Mouse (Mus musculus): ENCODE data around the gene Slamf6.
"Not testable (repeated sequence)": the region's sequence is repeated elsewhere in the genome, so short reads cannot be mapped to it uniquely, and the experiment has no call there.

The Slamf6 gene

DNA sequence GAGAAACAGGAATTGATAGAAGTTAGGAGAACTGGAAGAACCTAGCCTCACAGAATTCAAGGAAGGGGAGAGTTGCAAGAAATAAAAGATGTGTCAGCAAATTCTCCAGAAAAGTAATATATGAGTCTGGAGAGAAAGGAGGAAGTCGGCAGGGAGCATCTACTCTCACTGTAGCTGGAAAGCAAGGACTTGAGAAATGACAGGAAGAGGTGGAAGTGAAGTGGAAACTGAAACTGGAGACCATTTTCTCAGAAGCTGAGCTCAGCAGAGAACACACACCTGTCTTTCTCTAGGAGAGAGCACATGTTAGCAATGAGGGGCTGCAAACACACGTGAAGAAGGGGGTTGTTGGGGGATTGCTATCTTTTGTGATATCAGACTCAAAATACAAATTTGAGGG lies 40.1 kb downstream of the Slamf6 start:
- no peak for DNase-seq (ENCODE audit: low spot score)

DNA sequence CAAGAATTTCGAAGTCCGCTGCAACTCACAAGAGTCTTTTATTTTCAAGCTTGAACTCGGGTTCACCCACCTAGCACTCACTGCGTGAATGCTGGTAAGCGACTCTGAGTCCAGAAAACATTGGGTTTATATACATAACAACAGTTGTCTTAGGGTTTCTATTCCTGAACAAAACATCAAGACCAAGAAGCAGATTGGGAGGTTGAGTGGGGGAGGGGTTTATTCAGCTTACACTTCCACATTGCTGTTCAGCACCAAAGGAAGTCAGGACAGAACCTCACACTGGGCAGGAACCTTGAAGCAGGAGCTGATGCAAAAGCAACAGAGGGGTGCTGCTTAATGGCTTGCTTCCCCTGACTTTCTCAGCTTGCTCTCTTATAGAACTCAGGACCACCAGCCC lies 43.4 kb downstream of the Slamf6 start:
- DNase-seq (ENCODE audit: low spot score), result no peak

DNA sequence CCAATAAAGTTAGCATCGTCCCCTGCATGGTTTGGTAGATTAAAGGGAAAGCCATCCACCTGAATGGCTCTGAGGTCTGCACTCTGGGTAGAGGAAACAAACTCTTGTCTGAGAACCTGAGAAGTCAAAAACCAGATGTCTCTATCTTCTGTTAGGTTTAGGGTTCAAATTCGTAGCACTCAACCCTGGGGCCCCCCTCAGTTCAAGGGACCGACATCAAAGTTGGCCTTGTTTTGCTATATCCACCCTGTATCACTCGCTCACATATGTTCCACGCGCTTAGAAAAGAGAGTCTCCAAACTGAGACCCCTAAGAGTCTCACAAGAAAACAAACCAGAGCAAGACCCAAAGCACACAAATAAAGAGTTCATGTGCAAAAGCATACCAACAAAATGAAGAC lies 44.4 kb downstream of the Slamf6 start:
- DNase-seq (ENCODE audit: low spot score), result no peak

DNA sequence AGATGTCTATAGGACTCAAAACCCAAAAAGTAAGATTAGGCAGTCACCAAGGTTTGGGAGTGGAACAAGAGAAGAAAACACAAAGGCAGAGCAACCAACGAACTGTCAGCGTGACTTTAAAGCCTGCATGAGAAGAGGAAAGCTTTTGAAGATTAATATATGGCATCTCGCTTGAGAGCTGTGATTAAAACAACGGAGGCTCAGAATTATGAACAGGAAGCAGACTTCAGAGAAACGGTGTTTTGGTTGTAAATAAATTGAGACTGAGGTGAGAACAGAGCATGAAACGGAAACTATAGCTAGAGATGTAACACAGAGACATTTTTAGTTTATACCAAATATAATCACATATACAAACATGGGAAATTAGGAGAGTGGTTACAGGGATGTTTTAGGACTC lies 46.3 kb downstream of the Slamf6 start:
- no peak for DNase-seq (ENCODE audit: low spot score)

- DNase-seq (ENCODE audit: low spot score), result no peak
These were observed 48.9 kb downstream of the Slamf6 start for GRCm38 (mm10) chr1:171966054-171966790.

- DNase-seq (ENCODE audit: low spot score), result no peak
These were observed 51.9 kb downstream of the Slamf6 start for GRCm38 (mm10) chr1:171969221-171969620.

DNA sequence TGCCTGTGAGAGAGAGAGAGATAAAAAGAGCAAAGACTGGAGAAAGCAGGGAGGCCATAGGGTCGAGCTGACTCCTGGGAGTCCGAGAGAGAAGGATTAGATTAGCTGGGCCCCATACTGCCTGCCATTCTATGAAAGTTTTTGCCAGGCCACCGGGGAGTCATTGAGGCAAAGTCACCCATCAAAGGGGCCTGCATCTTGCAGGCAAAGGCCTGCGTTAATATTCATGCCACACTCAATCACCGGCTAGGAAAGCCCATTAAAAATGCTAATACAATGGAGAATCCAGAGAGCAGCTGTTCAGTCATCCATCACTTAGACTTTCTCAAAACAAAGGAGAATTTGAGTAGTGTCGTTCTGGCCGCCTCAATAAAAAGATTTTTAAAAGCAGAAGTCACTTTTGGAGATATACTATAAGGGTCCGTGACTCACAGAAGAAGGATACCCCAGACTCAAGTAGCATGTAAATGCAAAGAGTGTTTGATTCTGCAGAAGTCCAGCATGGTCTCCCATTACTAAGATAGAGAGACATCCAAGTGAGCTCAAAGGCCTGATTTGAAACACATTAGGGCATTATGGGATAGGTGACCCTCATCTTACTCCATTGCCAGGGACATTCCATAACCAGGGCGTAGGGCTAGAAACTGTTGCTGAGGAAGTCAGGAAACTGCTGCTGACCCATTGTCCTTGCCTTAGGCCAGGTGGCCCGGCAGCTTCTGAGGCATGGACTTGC lies 53.7 kb downstream of the Slamf6 start:
- no peak for DNase-seq (ENCODE audit: low spot score)

DNA sequence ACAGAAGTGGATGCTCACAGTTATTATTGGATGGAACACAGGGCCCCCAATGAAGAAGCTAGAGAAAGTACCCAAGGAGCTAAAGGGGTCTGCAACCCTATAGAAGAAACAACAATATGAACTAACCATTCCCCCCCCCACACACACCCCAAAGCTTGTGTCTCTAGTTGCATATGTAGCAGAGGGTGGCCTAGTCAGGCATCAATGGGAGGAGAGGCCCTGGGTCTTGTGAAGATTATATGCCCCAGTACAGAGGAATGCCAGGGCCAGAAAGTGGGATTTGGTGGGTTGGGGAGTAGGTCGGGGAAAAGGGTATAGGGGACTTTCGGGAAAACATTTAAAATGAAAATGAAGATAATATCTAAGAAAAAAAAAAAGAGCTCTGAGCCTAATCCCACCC lies 57.0 kb downstream of the Slamf6 start:
- not testable (repeated sequence) for DNase-seq (ENCODE audit: low spot score)

- DNase-seq (ENCODE audit: low spot score), result no peak
These were observed 58.1 kb downstream of the Slamf6 start for GRCm38 (mm10) chr1:171975377-171975776.

DNA sequence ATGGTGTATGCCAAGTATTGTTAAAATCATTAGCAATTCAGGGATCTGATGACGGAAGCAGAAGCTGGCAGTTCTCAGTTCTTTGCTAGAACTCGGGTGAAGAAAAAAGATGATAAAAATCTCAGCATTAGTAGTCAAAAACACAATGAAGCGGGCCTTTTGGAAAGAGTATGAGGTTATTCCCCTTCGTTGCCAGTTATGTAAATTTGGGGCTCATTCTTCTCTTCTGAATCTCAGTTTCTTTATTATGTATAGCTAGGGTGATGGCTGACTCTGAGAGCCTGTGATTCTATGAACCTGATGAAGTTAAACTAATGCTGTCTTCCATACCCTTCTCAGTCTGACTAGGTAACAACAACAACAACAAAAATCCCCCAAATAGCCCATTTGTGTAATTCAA lies 58.5 kb downstream of the Slamf6 start:
- DNase-seq (ENCODE audit: low spot score), result no peak

DNA sequence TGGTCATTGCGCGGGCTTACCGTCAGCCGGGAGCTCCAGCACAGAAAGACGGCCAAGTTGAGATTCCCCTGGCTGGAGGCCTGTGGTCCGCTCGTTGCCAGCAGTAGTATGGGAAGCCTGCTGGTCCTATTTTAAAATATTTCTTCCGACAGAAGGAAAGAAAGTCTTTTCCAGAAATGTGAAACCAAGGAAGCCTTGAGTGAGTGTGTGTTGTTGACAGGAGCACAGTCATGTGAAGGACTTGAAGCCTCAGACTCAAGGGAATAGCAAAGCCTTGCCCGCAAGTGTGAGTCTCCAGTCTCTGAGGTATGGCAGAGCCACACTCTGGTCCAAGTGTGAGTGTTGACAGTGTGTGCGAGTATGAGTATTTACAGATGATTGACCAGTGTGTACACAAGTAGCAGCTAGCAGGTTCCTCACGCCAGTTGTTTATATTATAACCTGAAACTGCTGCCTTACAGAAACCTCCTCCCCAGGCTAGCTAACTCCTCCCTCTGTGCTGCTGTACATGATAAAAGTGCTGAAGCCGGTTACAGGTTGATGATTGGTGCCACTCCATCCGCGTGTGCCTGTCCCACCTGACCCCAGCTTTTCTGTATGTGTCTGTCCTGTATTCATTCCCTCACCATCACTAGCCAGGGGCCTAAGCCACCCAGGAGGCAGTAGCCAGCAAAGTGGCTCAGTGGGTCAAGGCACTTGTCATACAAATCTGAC lies 59.7 kb downstream of the Slamf6 start:
- DNase-seq (ENCODE audit: low spot score), result no peak

GRCm38 (mm10) chr1:171977891-171978290 lies 60.6 kb downstream of the Slamf6 start:
- DNase-seq (ENCODE audit: low spot score), result no peak

GRCm38 (mm10) chr1:171979969-171980730 lies 62.8 kb downstream of the Slamf6 start:
- no peak for DNase-seq (ENCODE audit: low spot score)

DNA sequence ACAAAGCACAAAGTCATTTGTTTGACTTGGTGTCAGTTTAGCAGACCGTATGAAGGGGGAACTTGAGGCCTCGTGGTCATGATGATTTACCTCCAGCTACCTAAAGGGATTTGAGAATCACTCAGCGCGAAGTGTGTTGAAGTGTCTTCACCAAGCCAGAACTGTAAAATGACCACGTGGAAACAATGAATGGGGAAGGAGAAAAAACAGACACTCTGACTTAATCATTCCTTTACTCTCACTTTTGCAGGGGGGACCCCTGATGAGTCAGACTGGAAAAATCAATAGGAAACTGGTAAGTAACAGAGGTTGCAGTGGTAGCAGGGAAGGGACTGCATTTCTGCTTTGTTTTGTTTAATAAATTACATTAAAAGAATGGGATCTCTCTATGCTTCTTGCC lies 64.9 kb downstream of the Slamf6 start:
- DNase-seq (ENCODE audit: low spot score), result no peak

DNA sequence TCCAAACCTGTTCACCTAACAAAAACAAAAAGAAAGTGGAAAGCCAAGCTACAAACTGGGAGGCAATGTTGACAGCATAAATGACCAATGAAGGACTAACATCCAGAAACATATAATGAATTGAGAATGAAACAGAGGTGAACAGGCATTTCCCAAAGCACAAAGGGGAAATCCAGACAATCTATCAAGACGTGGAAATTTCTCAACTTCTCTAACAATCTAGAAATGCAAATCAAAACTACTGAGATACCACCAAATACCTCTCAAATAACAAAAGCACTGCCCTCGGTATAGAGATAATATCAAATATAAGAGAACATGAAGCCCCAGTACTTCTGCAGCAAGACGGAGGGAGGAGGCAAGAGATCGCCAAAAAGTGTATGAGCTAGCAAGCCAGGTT lies 65.4 kb downstream of the Slamf6 start:
- DNase-seq (ENCODE audit: low spot score), result no peak

GRCm38 (mm10) chr1:171983372-171984001 lies 66.2 kb downstream of the Slamf6 start:
- DNase-seq (ENCODE audit: low spot score), result no peak

- no peak for DNase-seq (ENCODE audit: low spot score)
These were observed 66.8 kb downstream of the Slamf6 start for GRCm38 (mm10) chr1:171984121-171984520.

GRCm38 (mm10) chr1:171991883-171992282 lies 74.6 kb downstream of the Slamf6 start:
- DNase-seq (ENCODE audit: low spot score), result no peak

- DNase-seq (ENCODE audit: low spot score), result no peak
These were observed 75.7 kb downstream of the Slamf6 start for GRCm38 (mm10) chr1:171992901-171993530.

DNA sequence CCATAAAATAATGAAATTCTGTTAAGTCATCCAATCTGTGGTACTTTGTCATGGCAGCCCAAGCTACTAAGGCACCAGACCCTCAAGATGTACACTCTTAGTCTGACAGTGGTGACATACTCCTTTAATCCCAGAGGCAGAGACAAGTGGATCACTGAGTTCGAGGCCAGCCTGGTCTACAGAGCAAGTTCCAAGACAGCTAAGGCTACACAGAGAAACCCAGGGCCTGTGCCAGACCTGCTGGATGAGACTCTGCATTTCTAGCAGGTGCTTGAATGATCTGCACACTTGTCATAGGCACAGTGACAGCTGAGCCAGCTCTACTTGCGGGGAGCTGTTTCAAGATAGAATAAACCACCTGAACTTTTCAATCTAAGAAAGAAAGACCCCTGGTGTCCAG lies 77.2 kb downstream of the Slamf6 start:
- no peak for DNase-seq (ENCODE audit: low spot score)

Measured in testis, postnatal 14 days (tissue).